Mouse (Mus musculus) MN1 (cell line): Measurements from ENCODE around the gene A730046J19Rik.

Experiments used
- DNase-seq: peaks from one replicate; pipeline ENCODE4 v3.0.0-alpha.2; 2016; ENCODE audit warnings: low spot score

Gene A730046J19Rik

DNA sequence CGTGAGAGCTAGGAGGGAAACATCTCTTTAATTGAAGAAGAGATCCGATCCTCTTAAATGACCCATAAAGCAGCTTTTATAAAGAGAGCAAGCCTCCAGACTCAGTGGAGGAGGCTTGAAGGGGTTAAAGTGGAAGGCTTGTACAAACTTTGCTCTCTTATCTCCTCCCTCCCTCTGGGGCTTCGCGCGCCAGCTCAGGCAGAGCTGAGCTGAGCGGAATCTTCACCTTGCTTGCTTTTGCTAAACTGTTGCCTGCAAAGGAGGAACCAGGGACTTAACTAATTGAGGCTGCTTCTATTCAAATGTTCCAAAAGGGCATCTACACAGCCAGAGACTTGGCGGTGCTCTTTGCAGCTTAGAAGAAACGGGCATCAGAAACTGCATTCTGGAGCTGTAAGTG is at the start of gene A730046J19Rik:
A730046J19Rik (plus strand) TSS at position 173 of the 400 bp plus-strand sequence.
- DNase-seq = no peak

DNA sequence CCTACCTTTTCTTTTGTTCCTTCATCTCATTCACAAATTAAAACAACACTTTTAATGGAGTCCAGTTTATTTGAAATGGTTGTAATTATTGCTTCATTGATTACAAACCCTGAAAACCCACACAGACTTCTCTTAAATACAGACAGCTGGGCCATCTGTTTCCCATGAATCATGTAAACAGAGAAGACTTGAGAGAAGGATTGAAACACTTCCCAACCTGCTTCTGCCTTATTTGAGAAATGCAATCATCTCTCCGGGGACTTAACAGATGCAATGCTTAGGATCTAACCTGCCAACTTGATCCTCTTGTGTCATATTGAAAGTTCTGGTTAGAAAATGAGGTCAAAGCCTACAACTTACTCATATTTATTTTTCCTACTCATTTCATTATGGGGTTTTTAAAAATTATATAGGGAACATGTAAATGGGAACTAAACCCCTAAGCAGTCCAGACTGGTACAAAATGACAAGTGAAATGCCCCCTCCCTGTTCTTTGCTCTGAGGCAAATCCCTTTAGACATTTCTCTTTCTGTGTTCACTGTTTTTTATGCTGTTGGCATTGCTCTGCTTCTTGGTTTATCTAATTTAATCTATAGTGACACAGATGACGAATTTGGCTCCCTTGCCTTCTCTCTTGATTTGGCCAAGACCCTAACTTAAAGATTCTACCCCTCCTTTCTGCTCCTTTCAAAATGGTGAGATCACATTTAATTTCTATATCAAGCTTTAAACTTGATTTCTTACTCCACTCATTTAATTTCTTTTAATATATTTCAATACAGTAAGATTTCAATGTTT is 48.7 kb upstream of the A730046J19Rik start:
- DNase-seq = no peak

GRCm38 (mm10) chrX:144136281-144136680 is 17.2 kb upstream of the A730046J19Rik start:
- no peak for DNase-seq

- no peak for DNase-seq
These were observed 3.5 kb upstream of the A730046J19Rik start for GRCm38 (mm10) chrX:144149987-144150386.

GRCm38 (mm10) chrX:144154111-144154510 is 616 bp downstream of the A730046J19Rik start:
- no peak for DNase-seq

GRCm38 (mm10) chrX:144162936-144163335 is 9.4 kb downstream of the A730046J19Rik start:
- no peak for DNase-seq
